Mouse (Mus musculus) liver, embryonic 14.5 days (tissue): Measurements from ENCODE around the gene Msl3. TPM values are rescaled to one million over a fixed set of nuclear protein-coding genes. Genes with fewer than 3 reads are reported as not detected.

Experiments
- ATAC-seq: fragments of 200-750 bp; cut with Nextera tagmentation; 2 replicates; pipeline ENCODE4 v1.8.0; 2017; ENCODE audit warnings: moderate number of reproducible peaks, mild to moderate bottlenecking, moderate library complexity; ENCODE audit not compliant: insufficient read depth
- DNase-seq, 3 experiments: peaks; one replicate each; pipeline ENCODE4 v3.0.0-alpha.2; 2012 to 2013; ENCODE audit warnings: low read depth in 3 of 3, low spot score in 3 of 3
- H3K27ac ChIP-seq: fragments of 300-500 bp; sonication (generic); 2 replicates; pipeline ENCODE4 v1.5.1; 2014; ENCODE audit warnings: moderate library complexity, mild to moderate bottlenecking, control low read depth, inconsistent platforms
- H3K27me3 ChIP-seq: fragments of 300-500 bp; sonication (generic); 2 replicates; pipeline ENCODE4 v1.6.1; 2014; ENCODE audit warnings: mild to moderate bottlenecking, low read length, moderate library complexity; ENCODE audit not compliant: control insufficient read depth, insufficient read depth
- H3K36me3 ChIP-seq: fragments of 300-500 bp; sonication (generic); replicated peaks from 2 replicates; pipeline ENCODE4 v1.6.1; 2014; ENCODE audit warnings: low read depth; ENCODE audit not compliant: control insufficient read depth, insufficient read depth
- H3K4me1 ChIP-seq, 2 experiments: fragments of 200-500 bp in 1 of 2; fragments of 300-500 bp in 1 of 2; sonication (generic) in 1 of 2; replicated peaks; 2 replicates each; pipeline ENCODE4 v1.6.1; 2012 to 2014; ENCODE audit warnings: antibody characterized with exemption in 1 of 2, inconsistent platforms in 1 of 2, low read length in 1 of 2; ENCODE audit not compliant: control insufficient read depth in 2 of 2, insufficient read depth in 2 of 2
- H3K4me2 ChIP-seq: fragments of 300-500 bp; sonication (generic); 2 replicates; pipeline ENCODE4 v1.6.1; 2014; ENCODE audit warnings: low read depth, mild to moderate bottlenecking, control low read depth, moderate library complexity
- H3K4me3 ChIP-seq, 2 experiments: fragments of 200-500 bp in 1 of 2; fragments of 300-500 bp in 1 of 2; sonication (generic) in 1 of 2; 2 replicates each; pipeline ENCODE4 v1.5.1; 2012 to 2014; ENCODE audit warnings: low read depth in 2 of 2, low read length in 2 of 2, mild to moderate bottlenecking in 2 of 2, control low read depth in 1 of 2, inconsistent platforms in 1 of 2, moderate library complexity in 1 of 2; ENCODE audit not compliant: insufficient read depth in 1 of 2
- H3K9ac ChIP-seq: fragments of 300-500 bp; sonication (generic); replicated peaks from 2 replicates; pipeline ENCODE4 v1.6.1; 2014; ENCODE audit warnings: mild to moderate bottlenecking, control low read depth, moderate library complexity
- H3K9me3 ChIP-seq: fragments of 300-500 bp; sonication (generic); 2 replicates; pipeline ENCODE4 v1.6.1; 2016; ENCODE audit warnings: low read length, mixed read lengths; ENCODE audit not compliant: control insufficient read depth
- CTCF ChIP-seq: IDR thresholded peaks from 2 replicates; pipeline ENCODE4 v1.5.1; 2016; ENCODE audit warnings: antibody characterized with exemption, low read depth, control low read depth
- EP300 ChIP-seq: IDR thresholded peaks from 2 replicates; pipeline ENCODE4 v1.6.1; 2016; ENCODE audit warnings: antibody characterized with exemption, low read depth
- WGBS: fragments of 180-500 bp; shearing (Covaris S2); extraction: QIAGEN DNeasy Blood & Tissue Kit; methylation state at CpG from one replicate; pipeline ENCODE4 v1.1.7; 2014; ENCODE audit not compliant: insufficient replicate concordance; 5-methylcytosine and 5-hydroxymethylcytosine counted together
- polyA plus RNA-seq, 2 experiments: library from polyadenylated mRNA; depleted of rRNA in 1 of 2; stranded (reverse) in 1 of 2; unstranded in 1 of 2; fragments of >200 nt; fragmentation: Nextera tagmentation in 1 of 2; extraction: Ambion mirVana in 1 of 2; gene quantifications; 2 replicates each; pipeline versions ENCODE4 v1.2.1 to v1.2.3; 2012 to 2014

The Msl3 gene
- 9.2 and 12.4 TPM in 2 replicates for polyA plus RNA-seq (2012; rRNA removed)
- 17.5 and 18.4 TPM in 2 replicates for polyA plus RNA-seq (2014; fragmentation: Nextera tagmentation; extraction: Ambion mirVana)

DNA sequence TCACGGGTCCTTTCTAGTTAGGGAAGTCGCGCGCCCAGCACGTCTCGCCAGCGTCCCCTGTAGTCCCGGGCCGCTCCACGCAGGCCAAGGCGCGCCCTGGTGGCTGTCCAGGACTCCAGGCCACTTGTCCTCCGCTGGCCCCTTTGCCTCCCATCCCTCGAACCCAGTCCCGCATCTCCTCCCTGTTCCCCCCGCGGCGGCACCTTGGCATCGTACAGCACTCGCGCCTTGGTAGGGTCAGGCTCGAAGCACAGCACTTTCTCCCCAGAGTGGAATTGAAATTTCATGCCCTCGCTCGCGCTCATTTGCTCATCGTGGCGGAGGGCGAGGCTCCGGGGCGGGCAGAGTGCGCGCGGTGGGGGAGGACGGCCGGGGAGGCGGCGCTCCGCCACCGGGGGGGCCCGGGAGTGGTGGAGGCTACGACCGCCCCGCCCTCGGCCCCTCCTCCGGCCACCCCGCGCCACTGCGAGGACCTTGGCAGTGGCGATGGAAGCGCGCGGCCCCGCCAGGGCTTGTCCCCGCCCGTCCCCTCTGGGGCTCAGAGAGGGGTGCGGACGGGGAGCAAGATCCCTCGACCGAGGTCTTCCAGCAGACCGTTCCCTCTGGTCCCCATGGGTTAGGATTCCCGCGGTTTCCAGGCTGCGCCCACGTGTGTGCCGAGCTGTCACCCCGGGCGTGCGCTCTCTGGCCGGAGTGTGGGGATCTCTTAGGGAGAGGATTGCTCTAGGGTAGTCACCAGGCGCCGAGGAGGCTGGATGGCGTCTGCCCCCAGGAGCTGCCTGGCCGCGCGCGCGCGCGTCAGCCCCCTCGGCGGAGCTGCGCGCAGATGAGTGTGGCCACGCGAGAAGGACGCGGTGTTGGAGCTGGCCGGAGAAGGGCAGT lies at the start of gene Msl3:
TSS of gene Msl3 (minus strand) at position 374 of the 882 bp plus-strand sequence.
- H3K27me3 ChIP-seq: no peaks in the 10 kb centered on the region

DNA sequence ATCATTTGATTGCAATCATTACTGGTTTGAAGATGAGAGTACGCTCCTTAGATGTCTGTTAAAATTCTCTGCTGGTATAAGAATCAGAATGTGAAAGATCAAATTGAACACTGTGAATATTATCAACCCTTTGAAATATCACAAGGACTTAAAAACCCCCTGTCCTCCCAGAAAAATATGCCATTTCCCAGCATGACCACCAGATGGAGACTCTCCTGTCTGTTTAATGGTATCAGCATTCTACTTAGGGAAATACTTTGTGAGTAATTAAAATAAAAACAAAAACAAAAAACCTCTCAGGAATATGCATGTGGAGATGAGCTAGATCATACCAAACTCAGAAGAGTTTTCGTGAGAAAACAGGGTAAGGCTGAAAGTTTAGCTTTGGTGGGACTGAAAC lies 44.3 kb upstream of the Msl3 start:
- Histone ChIP-seq H3K9ac (no peak overlapping the region), H3K4me1 (no peaks in the 10 kb centered on the region), H3K36me3 (no peaks in the 10 kb centered on the region), H3K9me3 (no peaks in the 10 kb centered on the region), H3K4me3 (no peak overlapping the region), H3K4me2 (no peak overlapping the region), H3K27ac (no peak overlapping the region), H3K27me3 (no peaks in the 10 kb centered on the region)
- 49% methylated on average over 2 of the region's 2 CpGs for WGBS
- DNase-seq (no peak), ATAC-seq (no peak)
- no peak for TF ChIP-seq EP300
- no peak for TF ChIP-seq CTCF

More for the DNA sequence above, at the start of gene Msl3:
- no peaks in the 10 kb centered on the region for H3K9me3 ChIP-seq
- peak within 1 kb of the TSS; percentile 69 to 90 for H3K4me3 ChIP-seq
- peak within 1 kb of the TSS; percentile 89 for H3K27ac ChIP-seq
- peaks cover 0 to 3% of the 10 kb centered on the region in 2 experiments; a peak in 1 of 4 replicates for H3K4me1 ChIP-seq
- WGBS: 19% methylated on average over 64 of the region's 88 CpGs
- ATAC-seq: peak; percentile 94
- H3K4me2 ChIP-seq: peak within 1 kb of the TSS; percentile 82
- peak; percentile 58 to 65 (median 60) for DNase-seq
- H3K36me3 ChIP-seq: peaks cover 11% of the 10 kb centered on the region
- peak within 1 kb of the TSS; percentile 79 for H3K9ac ChIP-seq
- TF ChIP-seq CTCF: peak; percentile 76
- TF ChIP-seq EP300: no peak

DNA sequence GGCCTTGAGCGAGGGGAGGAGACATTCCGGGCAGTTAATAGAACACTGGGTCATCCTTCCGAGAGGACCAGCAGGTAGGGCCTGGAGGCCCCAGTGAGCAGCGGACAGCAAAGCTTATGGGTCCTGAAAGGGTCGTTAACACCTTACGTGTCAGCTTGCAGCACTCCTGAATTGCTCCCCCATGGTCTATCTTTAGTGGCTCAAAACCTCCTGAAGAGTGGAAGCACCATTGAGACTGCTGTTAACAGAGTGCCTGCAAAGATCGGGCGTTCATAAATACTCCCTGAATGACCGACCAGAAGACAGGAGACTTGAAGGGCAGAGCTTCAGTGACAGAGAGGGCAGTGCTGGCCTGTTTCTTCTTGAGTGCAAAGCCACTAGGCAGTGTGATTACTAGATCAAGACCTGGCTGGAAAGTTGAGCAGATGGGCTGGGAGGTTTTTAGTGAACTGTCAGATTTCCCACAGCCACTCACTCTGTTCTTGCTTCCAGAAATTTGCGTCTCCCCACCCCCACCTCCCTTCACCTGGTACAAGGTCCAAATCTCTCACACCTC lies 787 bp upstream of the Msl3 start:
- DNase-seq (no peak), ATAC-seq (no peak)
- Histone ChIP-seq H3K9ac (peak overlapping the region; percentile 63), H3K4me3 (peak overlapping the region; percentile 51 to 69), H3K27me3 (no peaks in the 10 kb centered on the region), H3K9me3 (no peaks in the 10 kb centered on the region), H3K4me2 (peak overlapping the region; percentile 82), H3K27ac (no peak overlapping the region; the same call in 1 of the 2 replicates), H3K36me3 (peaks cover 5% of the 10 kb centered on the region), H3K4me1 (peaks cover 0 to 3% of the 10 kb centered on the region in 2 experiments; a peak in 1 of 4 replicates)
- 14% methylated on average over 10 of the region's 10 CpGs for WGBS
- TF ChIP-seq EP300: no peak
- no peak for TF ChIP-seq CTCF

DNA sequence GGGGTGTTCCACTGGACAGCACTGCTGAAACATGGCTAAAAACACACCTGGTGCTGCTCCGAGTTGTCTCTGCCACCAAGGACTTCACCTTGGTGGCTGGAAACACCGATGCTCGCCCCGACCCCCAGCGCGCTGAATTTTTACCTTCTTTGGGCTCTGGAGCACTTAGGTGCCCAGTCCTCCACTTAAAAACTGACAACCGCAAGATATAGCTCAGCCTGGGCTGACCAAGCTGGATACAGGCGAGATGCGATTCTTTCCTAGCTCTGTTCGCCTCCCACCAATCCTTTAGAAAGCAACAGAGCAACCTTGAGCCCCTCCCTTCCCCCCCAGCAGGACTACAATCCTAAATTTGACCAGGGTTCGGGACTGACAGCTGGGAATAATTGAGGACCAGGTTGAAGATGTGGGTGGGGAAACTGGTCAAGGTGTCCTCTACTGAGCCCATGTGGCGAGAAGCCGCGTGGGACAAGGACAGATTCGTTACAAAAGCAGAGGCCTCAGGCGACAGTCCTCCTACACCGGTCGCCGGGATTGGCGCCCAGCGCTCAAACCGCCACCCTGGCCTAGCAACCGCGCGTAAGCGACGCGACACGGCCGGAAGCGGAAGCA lies 679 bp downstream of the Msl3 start:
- Histone ChIP-seq H3K4me1 (peaks cover 0 to 3% of the 10 kb centered on the region in 2 experiments; a peak in 1 of 4 replicates), H3K9me3 (no peaks in the 10 kb centered on the region), H3K36me3 (peaks cover 11% of the 10 kb centered on the region), H3K4me2 (peak overlapping the region; percentile 82), H3K27me3 (no peaks in the 10 kb centered on the region), H3K4me3 (peak overlapping the region; percentile 69 to 90), H3K9ac (peak overlapping the region; percentile 79), H3K27ac (peak overlapping the region; percentile 89)
- DNase-seq (peak in 2 of 3 experiments; percentile 68 to 73), ATAC-seq (no peak; the same call in 1 of the 2 replicates)
- TF ChIP-seq CTCF (no peak), EP300 (no peak)
- 14% methylated on average over 23 of the region's 31 CpGs for WGBS
